ENCODE assay signal across 10 mouse cellular contexts in genomic region chr11:68451282-68451735, GRCm38 (mm10). TPM values are rescaled to one million over a fixed set of nuclear protein-coding genes. Genes with fewer than 3 reads are reported as not detected.
A peak's percentile ranks its signal among the peaks of the same experiment; 100 is the strongest.
DNase-seq lines count a peak whose midpoint lies in the region; ATAC-seq lines count a peak whose summit lies in the region.
"Had no signal": no experiment of that assay in that cellular context is flagged by ENCODE, and none has a peak within 500 bp of the region (broad histone marks: within the 10 kb centered on the region; RNA-seq: fewer than 3 reads in every experiment).

No protein-coding gene starts in this region.

- H3K27ac ChIP-seq in heart, embryonic 15.5 days: peak overlapping the region; percentile 31; the same call in 1 of the 2 replicates
- H3K27ac ChIP-seq: forebrain, embryonic 12.5 days; neural tube, embryonic 13.5 days had no signal

- H3K36me3 ChIP-seq in heart, embryonic 15.5 days: no peaks in the 10 kb centered on the region
- H3K36me3 ChIP-seq: forebrain, embryonic 12.5 days; neural tube, embryonic 13.5 days had no signal

- H3K9ac ChIP-seq in heart, embryonic 15.5 days: no peak overlapping the region
- H3K9ac ChIP-seq: forebrain, embryonic 12.5 days; neural tube, embryonic 13.5 days had no signal

- peaks cover 10% of the 10 kb centered on the region for H3K4me1 ChIP-seq in heart, embryonic 15.5 days (replicated peaks)

- peak; percentile 80 for ATAC-seq in CD4-positive, CD25-positive, alpha-beta regulatory T cell, adult 4 months
- ATAC-seq in heart, embryonic 15.5 days (replicated peaks; ENCODE audit: insufficient number of reproducible peaks, insufficient read depth, low FRiP score, low read depth): 0 out of 2 replicates have a peak, but pooled peaks have one; percentile 31

- DNase-seq in heart, adult 11 months: peak; percentile 91
- no peak for DNase-seq in heart, adult 8-10 months (ENCODE audit: low spot score)
- peak; percentile 84 to 85 for DNase-seq in natural killer cell, adult 2 months (ENCODE audit: low spot score in 2 of 2)
- DNase-seq in layer of hippocampus, adult 18-20 months (ENCODE audit: low spot score in 2 of 2): no peak
- no peak for DNase-seq in right cerebral cortex, postnatal 14 days
- DNase-seq in cerebellum, adult 11-12 months: no peak

- H3K4me3 ChIP-seq in heart, embryonic 15.5 days: no peak overlapping the region
- H3K4me3 ChIP-seq: forebrain, embryonic 12.5 days; neural tube, embryonic 13.5 days had no signal

- no peaks in the 10 kb centered on the region for H3K27me3 ChIP-seq in heart, embryonic 15.5 days
- H3K27me3 ChIP-seq: forebrain, embryonic 12.5 days; neural tube, embryonic 13.5 days had no signal

- 31% methylated on average over 10 of the region's 10 CpGs for WGBS in heart, embryonic 15.5 days

- H3K9me3 ChIP-seq in heart, embryonic 15.5 days (replicated peaks): no peaks in the 10 kb centered on the region
- H3K9me3 ChIP-seq: forebrain, embryonic 12.5 days; neural tube, embryonic 13.5 days had no signal

- peak overlapping the region; percentile 17; the same call in 1 of the 2 replicates for H3K4me2 ChIP-seq in heart, embryonic 15.5 days
- H3K4me2 ChIP-seq: forebrain, embryonic 12.5 days; neural tube, embryonic 13.5 days had no signal

RNA-seq across cellular contexts. Expression of gene Pik3r5, which starts 19.4 kb away (rescaled TPM):
- 1 to 10 TPM in 1 of 4 experiments, under 1 TPM in 3; 0.31 to 1.6 (median 0.70) TPM for total RNA-seq in heart, adult 8-10 months (2022)
- polyA plus RNA-seq in CD4-positive, CD25-positive, alpha-beta regulatory T cell, adult 4 months (2017; shearing (Covaris generic)): 10 to 100 TPM; 17.9 to 26.3 TPM
- polyA plus RNA-seq in heart, embryonic 15.5 days (2015; fragmentation: Nextera tagmentation; extraction: Ambion mirVana): 0.68 and 1.5 TPM in 2 replicates
- 1 to 10 TPM; 2.4 to 2.8 TPM for total RNA-seq in layer of hippocampus, adult 18-20 months (2021)

RNA-seq across cellular contexts. Expression of gene Ntn1, which starts 50.7 kb away (rescaled TPM):
- total RNA-seq in heart, adult 8-10 months (2022): 10 to 100 TPM; 62.6 to 88.8 (median 70.8) TPM
- under 1 TPM; 0.63 to 0.90 TPM for polyA plus RNA-seq in CD4-positive, CD25-positive, alpha-beta regulatory T cell, adult 4 months (2017; shearing (Covaris generic))
- polyA plus RNA-seq in heart, embryonic 15.5 days (2015; fragmentation: Nextera tagmentation; extraction: Ambion mirVana): 18.3 and 21.6 TPM in 2 replicates
- total RNA-seq in layer of hippocampus, adult 18-20 months (2021): 1 to 10 TPM; 5.7 to 6.9 TPM

RNA-seq across cellular contexts. Expression of gene Pik3r6, which starts 51.5 kb away (rescaled TPM):
- 1 to 10 TPM; 2.4 to 6.9 (median 3.8) TPM for total RNA-seq in heart, adult 8-10 months (2022)
- not detected for polyA plus RNA-seq in CD4-positive, CD25-positive, alpha-beta regulatory T cell, adult 4 months (2017; shearing (Covaris generic))
- polyA plus RNA-seq in heart, embryonic 15.5 days (2015; fragmentation: Nextera tagmentation; extraction: Ambion mirVana): 4.3 and 7.1 TPM in 2 replicates
- 1 to 10 TPM; 1.5 to 1.8 TPM for total RNA-seq in layer of hippocampus, adult 18-20 months (2021)

Comparison
In these comparisons a context has a peak if more than half of its experiments do, and no peak if none do; other contexts are left out.
1. DNase-seq: peak in heart, adult 11 months (single experiment) and natural killer cell, adult 2 months (2 of 2); none in heart, adult 8-10 months (single experiment), layer of hippocampus, adult 18-20 months (0 of 2), right cerebral cortex, postnatal 14 days (single experiment) and cerebellum, adult 11-12 months (single experiment).
2. RNA of gene Ntn1, which starts 50.7 kb away (total RNA-seq): 62.6 to 88.8 TPM in heart, adult 8-10 months; 5.7 to 6.9 TPM in layer of hippocampus, adult 18-20 months; every median in the first group is over 4 times any median in the second.